Mouse (Mus musculus) lung, postnatal 0 days (tissue): ENCODE measurements at regions not wholly inside any gene's neighbourhood (a gene's known extent, or its start where the extent isn't known, plus 50 kb on each side); places are given as distances from the start of the nearest gene placed in this dataset.
A peak's percentile ranks its signal among the peaks of the same experiment; 100 is the strongest.

Experiments
- ATAC-seq: fragments of 200-750 bp; cut with Nextera tagmentation; 2 replicates; pipeline ENCODE4 v1.8.0; 2017; ENCODE audit warnings: moderate library complexity
- DNase-seq: peaks from one replicate; pipeline ENCODE4 v3.0.0-alpha.2; 2016; ENCODE audit warnings: low spot score
- H3K27ac ChIP-seq: fragments of 300-500 bp; sonication (generic); 2 replicates; pipeline ENCODE4 v1.5.1; 2014; ENCODE audit warnings: antibody characterized with exemption, mild to moderate bottlenecking, low read length, mixed read lengths
- H3K27me3 ChIP-seq: fragments of 300-500 bp; sonication (generic); replicated peaks from 2 replicates; pipeline ENCODE4 v1.6.1; 2014; ENCODE audit warnings: low read length, mixed read lengths; ENCODE audit not compliant: insufficient read depth
- H3K36me3 ChIP-seq: fragments of 300-500 bp; sonication (generic); 2 replicates; pipeline ENCODE4 v1.6.1; 2014; ENCODE audit warnings: low read length, mixed read lengths; ENCODE audit not compliant: insufficient read depth
- H3K4me1 ChIP-seq: fragments of 300-500 bp; sonication (generic); 2 replicates; pipeline ENCODE4 v1.6.1; 2014; ENCODE audit warnings: antibody characterized with exemption, low read depth, low read length, mixed read lengths; ENCODE audit not compliant: insufficient read depth
- H3K4me2 ChIP-seq: fragments of 300-500 bp; sonication (generic); replicated peaks from 2 replicates; pipeline ENCODE4 v1.6.1; 2014; ENCODE audit warnings: low read depth, mild to moderate bottlenecking, low read length, moderate library complexity, mixed read lengths
- H3K4me3 ChIP-seq: fragments of 300-500 bp; sonication (generic); 2 replicates; pipeline ENCODE4 v1.5.1; 2014; ENCODE audit warnings: low read depth, low read length
- H3K9ac ChIP-seq: fragments of 300-500 bp; sonication (generic); replicated peaks from 2 replicates; pipeline ENCODE4 v1.6.1; 2014; ENCODE audit warnings: low read depth, mild to moderate bottlenecking
- H3K9me3 ChIP-seq: fragments of 300-500 bp; sonication (generic); 2 replicates; pipeline ENCODE4 v1.6.1; 2016; ENCODE audit warnings: low read length, mixed read lengths
- CTCF ChIP-seq: IDR thresholded peaks from 2 replicates; pipeline ENCODE4 v1.5.1; 2016; ENCODE audit warnings: antibody characterized with exemption, mild to moderate bottlenecking
- EP300 ChIP-seq: IDR thresholded peaks from 2 replicates; pipeline ENCODE4 v1.6.1; 2016; ENCODE audit warnings: antibody characterized with exemption, mild to moderate bottlenecking, control low read depth
- WGBS: fragments of 180-500 bp; shearing (Covaris S2); extraction: QIAGEN DNeasy Blood & Tissue Kit; methylation state at CpG from one replicate; pipeline ENCODE4 v1.1.7; 2014; 5-methylcytosine and 5-hydroxymethylcytosine counted together

GRCm38 (mm10) chr5:42969209-42969608, 263.8 kb upstream of the Cpeb2 start:
- no peak for DNase-seq
- TF ChIP-seq CTCF: no peak
- no peak for TF ChIP-seq EP300
- ATAC-seq: no peak

GRCm38 (mm10) chr5:42969621-42970020, 263.3 kb upstream of the Cpeb2 start:
- H3K4me1 ChIP-seq: no peaks in the 10 kb centered on the region
- no peak for DNase-seq
- H3K27me3 ChIP-seq: no peaks in the 10 kb centered on the region
- no peaks in the 10 kb centered on the region for H3K36me3 ChIP-seq
- H3K4me2 ChIP-seq: no peak overlapping the region
- H3K9me3 ChIP-seq: no peaks in the 10 kb centered on the region
- WGBS: 52% methylated on average over 3 of the region's 3 CpGs
- no peak overlapping the region for H3K4me3 ChIP-seq
- H3K9ac ChIP-seq: no peak overlapping the region
- ATAC-seq: no peak
- TF ChIP-seq CTCF (no peak), EP300 (no peak)
- no peak overlapping the region for H3K27ac ChIP-seq

More at GRCm38 (mm10) chr5:42969209-42969608, 263.8 kb upstream of the Cpeb2 start:
- no peak overlapping the region for H3K4me3 ChIP-seq
- no peak overlapping the region for H3K27ac ChIP-seq
- no peak overlapping the region for H3K9ac ChIP-seq
- no peaks in the 10 kb centered on the region for H3K36me3 ChIP-seq
- H3K27me3 ChIP-seq: no peaks in the 10 kb centered on the region
- no peak overlapping the region for H3K4me2 ChIP-seq
- no peaks in the 10 kb centered on the region for H3K9me3 ChIP-seq
- H3K4me1 ChIP-seq: no peaks in the 10 kb centered on the region

- Histone ChIP-seq H3K9me3 (no peaks in the 10 kb centered on the region), H3K4me1 (no peaks in the 10 kb centered on the region), H3K27ac (no peak overlapping the region), H3K4me3 (no peak overlapping the region), H3K4me2 (no peak overlapping the region), H3K36me3 (no peaks in the 10 kb centered on the region), H3K9ac (no peak overlapping the region), H3K27me3 (no peaks in the 10 kb centered on the region)
- DNase-seq: no peak
- no peak for ATAC-seq
- TF ChIP-seq CTCF (no peak), EP300 (no peak)
- 79% methylated on average over 4 of the region's 4 CpGs for WGBS
These were observed 255.9 kb upstream of the Cpeb2 start for GRCm38 (mm10) chr5:42977108-42977507.

- ATAC-seq (no peak), DNase-seq (no peak)
- 67% methylated on average over 2 of the region's 2 CpGs for WGBS
- no peak for TF ChIP-seq CTCF
- TF ChIP-seq EP300: no peak
- H3K4me1 ChIP-seq: no peaks in the 10 kb centered on the region
- H3K4me3 ChIP-seq: no peak overlapping the region
- no peaks in the 10 kb centered on the region for H3K27me3 ChIP-seq
- no peaks in the 10 kb centered on the region for H3K9me3 ChIP-seq
- H3K36me3 ChIP-seq: no peaks in the 10 kb centered on the region
- no peak overlapping the region for H3K4me2 ChIP-seq
- H3K9ac ChIP-seq: no peak overlapping the region
- no peak overlapping the region for H3K27ac ChIP-seq
These were observed 251.9 kb upstream of the Cpeb2 start for GRCm38 (mm10) chr5:42980946-42981650.

- Histone ChIP-seq H3K4me1 (no peaks in the 10 kb centered on the region), H3K27ac (no peak overlapping the region), H3K27me3 (no peaks in the 10 kb centered on the region), H3K9me3 (no peaks in the 10 kb centered on the region), H3K36me3 (no peaks in the 10 kb centered on the region), H3K4me2 (no peak overlapping the region), H3K9ac (no peak overlapping the region), H3K4me3 (no peak overlapping the region)
- peak; percentile 27; the same call in 1 of the 2 replicates for TF ChIP-seq CTCF
- TF ChIP-seq EP300: no peak
- DNase-seq: no peak
- no peak for ATAC-seq
- 73% methylated on average over 4 of the region's 4 CpGs for WGBS
These were observed 246.8 kb upstream of the Cpeb2 start for GRCm38 (mm10) chr5:42986203-42986602.

GRCm38 (mm10) chr5:42987710-42988466, 245.1 kb upstream of the Cpeb2 start:
- no peaks in the 10 kb centered on the region for H3K36me3 ChIP-seq
- H3K27me3 ChIP-seq: no peaks in the 10 kb centered on the region
- no peak overlapping the region for H3K4me2 ChIP-seq
- DNase-seq: peak; percentile 91
- peak; percentile 97 for TF ChIP-seq EP300
- TF ChIP-seq CTCF: no peak
- no peak overlapping the region for H3K9ac ChIP-seq
- 47% methylated on average over 3 of the region's 3 CpGs for WGBS
- ATAC-seq: peak; percentile 99
- H3K4me3 ChIP-seq: no peak overlapping the region
- no peaks in the 10 kb centered on the region for H3K4me1 ChIP-seq
- H3K9me3 ChIP-seq: no peaks in the 10 kb centered on the region
- H3K27ac ChIP-seq: peak overlapping the region; percentile 32
